Mouse (Mus musculus): Measurements from ENCODE around the gene Calml3. TPM values are rescaled to one million over a fixed set of nuclear protein-coding genes. Genes with fewer than 3 reads are reported as not detected.

Calml3 gene
- polyA plus RNA-seq, 1 experiment from 2014 or later: 10.7 TPM

GRCm38 (mm10) chr13:3796649-3797048, 7.5 kb downstream of the Calml3 start:
- 83% methylated on average over 4 of the region's 4 CpGs for WGBS
- Histone ChIP-seq H3K36me3 (ENCODE audit: control insufficient read depth, insufficient read depth, low read length) (no peaks in the 10 kb centered on the region), H3K9ac (ENCODE audit: low read depth, low read length) (no peak overlapping the region), H3K4me2 (ENCODE audit: low read depth, low read length) (no peak overlapping the region), H3K27me3 (replicated peaks; ENCODE audit: control insufficient read depth, insufficient read depth, low read length) (no peaks in the 10 kb centered on the region), H3K4me3 (ENCODE audit: low read depth, low read length) (no peak overlapping the region), H3K9me3 (ENCODE audit: control insufficient read depth, low read length) (no peaks in the 10 kb centered on the region), H3K27ac (replicated peaks; ENCODE audit: low read depth, low read length) (no peak overlapping the region), H3K4me1 (ENCODE audit: control insufficient read depth, insufficient read depth, low read length) (0 out of 2 replicates have a peak, but pooled peaks cover 4% of the 10 kb centered on the region)
- DNase-seq (ENCODE audit: low spot score) (no peak), ATAC-seq (ENCODE audit: low read depth) (no peak)

- no peak for DNase-seq (ENCODE audit: low spot score)
- WGBS: 53% methylated on average over 2 of the region's 2 CpGs
Measured at GRCm38 (mm10) chr13:3789531-3789930, 14.6 kb downstream of the Calml3 start.

GRCm38 (mm10) chr13:3788588-3788987, 15.5 kb downstream of the Calml3 start:
- Histone ChIP-seq H3K4me2 (ENCODE audit: low read depth, low read length) (no peak overlapping the region), H3K4me3 (ENCODE audit: low read depth, low read length) (no peak overlapping the region), H3K9me3 (ENCODE audit: control insufficient read depth, low read length) (no peaks in the 10 kb centered on the region), H3K36me3 (ENCODE audit: control insufficient read depth, insufficient read depth, low read length) (no peaks in the 10 kb centered on the region), H3K27ac (replicated peaks; ENCODE audit: low read depth, low read length) (no peak overlapping the region), H3K27me3 (replicated peaks; ENCODE audit: control insufficient read depth, insufficient read depth, low read length) (no peaks in the 10 kb centered on the region), H3K9ac (ENCODE audit: low read depth, low read length) (no peak overlapping the region), H3K4me1 (ENCODE audit: control insufficient read depth, insufficient read depth, low read length) (peaks cover 3% of the 10 kb centered on the region; the same call in 1 of the 2 replicates)
- ATAC-seq (ENCODE audit: low read depth) (no peak), DNase-seq (ENCODE audit: low spot score) (no peak)
- WGBS: 62% methylated on average over 2 of the region's 2 CpGs

More at GRCm38 (mm10) chr13:3789531-3789930, 14.6 kb downstream of the Calml3 start:
- Histone ChIP-seq H3K27ac (replicated peaks; ENCODE audit: low read depth, low read length) (no peak overlapping the region), H3K4me2 (ENCODE audit: low read depth, low read length) (no peak overlapping the region), H3K4me1 (ENCODE audit: control insufficient read depth, insufficient read depth, low read length) (peaks cover 3% of the 10 kb centered on the region; the same call in 1 of the 2 replicates), H3K36me3 (ENCODE audit: control insufficient read depth, insufficient read depth, low read length) (no peaks in the 10 kb centered on the region), H3K4me3 (ENCODE audit: low read depth, low read length) (no peak overlapping the region), H3K9me3 (ENCODE audit: control insufficient read depth, low read length) (no peaks in the 10 kb centered on the region), H3K27me3 (replicated peaks; ENCODE audit: control insufficient read depth, insufficient read depth, low read length) (no peaks in the 10 kb centered on the region), H3K9ac (ENCODE audit: low read depth, low read length) (no peak overlapping the region)
- ATAC-seq (ENCODE audit: low read depth): no peak

GRCm38 (mm10) chr13:3787644-3788043, 16.5 kb downstream of the Calml3 start:
- no peak overlapping the region for H3K27ac ChIP-seq (replicated peaks; ENCODE audit: low read depth, low read length)
- no peaks in the 10 kb centered on the region for H3K36me3 ChIP-seq (ENCODE audit: control insufficient read depth, insufficient read depth, low read length)
- no peaks in the 10 kb centered on the region for H3K9me3 ChIP-seq (ENCODE audit: control insufficient read depth, low read length)
- no peaks in the 10 kb centered on the region for H3K27me3 ChIP-seq (replicated peaks; ENCODE audit: control insufficient read depth, insufficient read depth, low read length)
- no peak overlapping the region for H3K9ac ChIP-seq (ENCODE audit: low read depth, low read length)
- 89% methylated on average over 3 of the region's 3 CpGs for WGBS
- ATAC-seq (ENCODE audit: low read depth) (no peak), DNase-seq (ENCODE audit: low spot score) (no peak)
- H3K4me3 ChIP-seq (ENCODE audit: low read depth, low read length): no peak overlapping the region
- H3K4me1 ChIP-seq (ENCODE audit: control insufficient read depth, insufficient read depth, low read length): peaks cover 3% of the 10 kb centered on the region; the same call in 1 of the 2 replicates
- no peak overlapping the region for H3K4me2 ChIP-seq (ENCODE audit: low read depth, low read length)

GRCm38 (mm10) chr13:3787102-3787501, 17.0 kb downstream of the Calml3 start:
- H3K36me3 ChIP-seq (ENCODE audit: control insufficient read depth, insufficient read depth, low read length): no peaks in the 10 kb centered on the region
- H3K27ac ChIP-seq (replicated peaks; ENCODE audit: low read depth, low read length): no peak overlapping the region
- no peak overlapping the region for H3K4me3 ChIP-seq (ENCODE audit: low read depth, low read length)
- peaks cover 3% of the 10 kb centered on the region; the same call in 1 of the 2 replicates for H3K4me1 ChIP-seq (ENCODE audit: control insufficient read depth, insufficient read depth, low read length)
- ATAC-seq (ENCODE audit: low read depth) (no peak), DNase-seq (ENCODE audit: low spot score) (no peak)
- no peaks in the 10 kb centered on the region for H3K9me3 ChIP-seq (ENCODE audit: control insufficient read depth, low read length)
- no peak overlapping the region for H3K9ac ChIP-seq (ENCODE audit: low read depth, low read length)
- no peaks in the 10 kb centered on the region for H3K27me3 ChIP-seq (replicated peaks; ENCODE audit: control insufficient read depth, insufficient read depth, low read length)
- 26% methylated on average over 4 of the region's 4 CpGs for WGBS
- H3K4me2 ChIP-seq (ENCODE audit: low read depth, low read length): no peak overlapping the region

GRCm38 (mm10) chr13:3783621-3784020, 20.5 kb downstream of the Calml3 start:
- Histone ChIP-seq H3K27ac (replicated peaks; ENCODE audit: low read depth, low read length) (no peak overlapping the region), H3K27me3 (replicated peaks; ENCODE audit: control insufficient read depth, insufficient read depth, low read length) (no peaks in the 10 kb centered on the region), H3K36me3 (ENCODE audit: control insufficient read depth, insufficient read depth, low read length) (no peaks in the 10 kb centered on the region), H3K4me2 (ENCODE audit: low read depth, low read length) (no peak overlapping the region), H3K4me3 (ENCODE audit: low read depth, low read length) (no peak overlapping the region), H3K4me1 (ENCODE audit: control insufficient read depth, insufficient read depth, low read length) (no peaks in the 10 kb centered on the region), H3K9ac (ENCODE audit: low read depth, low read length) (no peak overlapping the region), H3K9me3 (ENCODE audit: control insufficient read depth, low read length) (no peaks in the 10 kb centered on the region)
- DNase-seq (ENCODE audit: low spot score): no peak
- WGBS: 80% methylated on average over 2 of the region's 2 CpGs
- ATAC-seq (ENCODE audit: low read depth): no peak

- H3K9me3 ChIP-seq (ENCODE audit: control insufficient read depth, low read length): no peaks in the 10 kb centered on the region
- ATAC-seq (ENCODE audit: low read depth): peak; percentile 79; the same call in 1 of the 2 replicates
- WGBS: 57% methylated on average over 2 of the region's 2 CpGs
- H3K36me3 ChIP-seq (ENCODE audit: control insufficient read depth, insufficient read depth, low read length): no peaks in the 10 kb centered on the region
- H3K4me1 ChIP-seq (ENCODE audit: control insufficient read depth, insufficient read depth, low read length): no peaks in the 10 kb centered on the region
- H3K27me3 ChIP-seq (replicated peaks; ENCODE audit: control insufficient read depth, insufficient read depth, low read length): no peaks in the 10 kb centered on the region
- no peak overlapping the region for H3K4me3 ChIP-seq (ENCODE audit: low read depth, low read length)
- DNase-seq (ENCODE audit: low spot score): peak; percentile 53
- H3K4me2 ChIP-seq (ENCODE audit: low read depth, low read length): no peak overlapping the region
- no peak overlapping the region; the same call in 1 of the 2 replicates for H3K27ac ChIP-seq (replicated peaks; ENCODE audit: low read depth, low read length)
- no peak overlapping the region for H3K9ac ChIP-seq (ENCODE audit: low read depth, low read length)
Measured at GRCm38 (mm10) chr13:3782499-3782898, 21.6 kb downstream of the Calml3 start.

- Histone ChIP-seq H3K4me2 (ENCODE audit: low read depth, low read length) (no peak overlapping the region), H3K4me3 (ENCODE audit: low read depth, low read length) (no peak overlapping the region), H3K36me3 (ENCODE audit: control insufficient read depth, insufficient read depth, low read length) (no peaks in the 10 kb centered on the region), H3K9ac (ENCODE audit: low read depth, low read length) (no peak overlapping the region), H3K9me3 (ENCODE audit: control insufficient read depth, low read length) (no peaks in the 10 kb centered on the region), H3K27me3 (replicated peaks; ENCODE audit: control insufficient read depth, insufficient read depth, low read length) (no peaks in the 10 kb centered on the region), H3K4me1 (ENCODE audit: control insufficient read depth, insufficient read depth, low read length) (no peaks in the 10 kb centered on the region), H3K27ac (replicated peaks; ENCODE audit: low read depth, low read length) (no peak overlapping the region)
- 75% methylated on average over 8 of the region's 8 CpGs for WGBS
- no peak; the same call in 1 of the 2 replicates for ATAC-seq (ENCODE audit: low read depth)
- peak; percentile 14 for DNase-seq (ENCODE audit: low spot score)
Measured at GRCm38 (mm10) chr13:3779575-3780226, 24.4 kb downstream of the Calml3 start.

Data from embryonic facial prominence, embryonic 14.5 days (tissue).